Mouse (Mus musculus): ENCODE results near the gene Src. TPM values are rescaled to one million over a fixed set of nuclear protein-coding genes. Genes with fewer than 3 reads are reported as not detected.

Src gene
- 1.1 TPM for polyA plus RNA-seq (2014; fragmentation: Illumina TruSeq; extraction: RNeasy Lipid Tissue Mini Kit (QIAGEN cat#74804); ENCODE audit: low read depth, low replicate concordance)

DNA sequence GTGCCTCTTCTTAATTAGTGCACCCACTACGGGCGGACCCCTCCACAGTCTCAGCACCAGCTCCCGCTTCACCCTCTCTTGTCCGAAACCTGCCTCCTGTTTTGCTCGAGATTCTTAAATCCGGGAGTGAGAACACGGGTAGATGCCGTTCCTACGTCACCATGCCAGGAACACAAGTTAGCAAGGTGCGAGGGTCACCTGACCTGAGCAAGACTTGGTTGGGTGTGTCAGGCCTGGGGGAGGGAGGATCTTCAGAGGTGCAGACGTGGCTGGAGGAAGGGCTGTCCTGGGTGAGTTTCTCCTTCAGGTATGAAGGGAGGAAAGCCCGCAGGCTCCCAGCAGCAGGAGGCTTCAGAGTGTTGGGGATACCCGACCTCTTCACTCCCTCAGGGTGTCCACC is at the start of gene Src:
Src (plus strand) TSS at position 239 of the 400 bp plus-strand sequence.

Other genes starting within 250 kb of the Src start
- gene Rbl1, start 213.9 kb upstream of the Src start, polyA plus RNA-seq (2014; fragmentation: Illumina TruSeq; extraction: RNeasy Lipid Tissue Mini Kit (QIAGEN cat#74804); ENCODE audit: low read depth, low replicate concordance) = 15.5 TPM
- gene Rpn2, start 139.4 kb upstream of the Src start, polyA plus RNA-seq (2014; fragmentation: Illumina TruSeq; extraction: RNeasy Lipid Tissue Mini Kit (QIAGEN cat#74804); ENCODE audit: low read depth, low replicate concordance) = 137 TPM
- not detected for gene Mroh8, start 138.9 kb upstream of the Src start, polyA plus RNA-seq (2014; fragmentation: Illumina TruSeq; extraction: RNeasy Lipid Tissue Mini Kit (QIAGEN cat#74804); ENCODE audit: low read depth, low replicate concordance)
- not detected for gene Ghrh, start 70.9 kb upstream of the Src start, polyA plus RNA-seq (2014; fragmentation: Illumina TruSeq; extraction: RNeasy Lipid Tissue Mini Kit (QIAGEN cat#74804); ENCODE audit: low read depth, low replicate concordance)
- gene Manbal, start 50.9 kb upstream of the Src start, polyA plus RNA-seq (2014; fragmentation: Illumina TruSeq; extraction: RNeasy Lipid Tissue Mini Kit (QIAGEN cat#74804); ENCODE audit: low read depth, low replicate concordance) = 5.1 TPM
- not detected for gene Nnat, start 141.6 kb downstream of the Src start, polyA plus RNA-seq (2014; fragmentation: Illumina TruSeq; extraction: RNeasy Lipid Tissue Mini Kit (QIAGEN cat#74804); ENCODE audit: low read depth, low replicate concordance)
- 22.2 TPM for gene Blcap, start 152.8 kb downstream of the Src start, polyA plus RNA-seq (2014; fragmentation: Illumina TruSeq; extraction: RNeasy Lipid Tissue Mini Kit (QIAGEN cat#74804); ENCODE audit: low read depth, low replicate concordance)